Mouse (Mus musculus) adrenal gland, adult (tissue): ENCODE data around the gene Grid1.

ENCODE experiments used
- DNase-seq, 2 experiments: peaks; one replicate each; pipeline ENCODE4 v3.0.0; 2022 to 2023; ENCODE audit warnings: low spot score in 1 of 2; ENCODE audit not compliant: inconsistent age in 2 of 2

Grid1 gene

DNA sequence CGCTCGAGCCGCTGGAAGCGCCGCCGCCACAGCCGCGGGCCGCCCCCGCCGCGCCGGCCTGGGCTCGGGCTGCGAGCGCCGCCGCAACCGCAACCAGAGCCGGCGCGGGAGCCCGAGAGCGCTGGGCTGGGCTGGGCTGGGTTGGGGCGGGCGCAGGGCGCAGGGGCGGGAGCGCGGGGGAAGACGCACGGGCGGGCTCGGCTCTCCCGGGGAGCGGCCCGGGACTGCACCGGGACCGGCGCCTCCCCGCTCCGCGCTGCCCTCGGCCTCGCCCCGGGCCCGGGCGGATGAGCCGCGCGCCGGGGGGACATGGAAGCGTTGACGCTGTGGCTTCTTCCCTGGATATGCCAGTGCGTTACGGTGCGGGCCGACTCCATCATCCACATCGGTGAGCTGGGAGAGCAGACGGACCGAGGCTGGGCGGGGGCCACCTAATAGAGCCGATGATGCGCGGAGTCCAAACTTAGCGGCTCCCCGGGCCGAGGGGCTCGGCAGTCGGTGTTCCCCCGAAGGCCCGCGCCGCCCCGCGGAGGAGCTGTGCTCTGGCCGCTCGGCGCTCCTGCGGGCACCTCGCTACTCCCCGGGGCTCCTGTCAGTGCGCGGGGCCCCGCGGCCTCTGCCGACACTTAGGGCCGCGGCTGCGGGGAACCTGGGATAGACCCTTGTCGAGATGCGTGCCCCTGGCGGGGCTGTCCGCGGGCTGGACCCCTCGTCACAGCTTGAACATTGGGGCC is at the start of gene Grid1:
Grid1 (plus strand) TSS at position 190 of the 734 bp plus-strand sequence.
- peak; percentile 13 to 73 for DNase-seq

DNA sequence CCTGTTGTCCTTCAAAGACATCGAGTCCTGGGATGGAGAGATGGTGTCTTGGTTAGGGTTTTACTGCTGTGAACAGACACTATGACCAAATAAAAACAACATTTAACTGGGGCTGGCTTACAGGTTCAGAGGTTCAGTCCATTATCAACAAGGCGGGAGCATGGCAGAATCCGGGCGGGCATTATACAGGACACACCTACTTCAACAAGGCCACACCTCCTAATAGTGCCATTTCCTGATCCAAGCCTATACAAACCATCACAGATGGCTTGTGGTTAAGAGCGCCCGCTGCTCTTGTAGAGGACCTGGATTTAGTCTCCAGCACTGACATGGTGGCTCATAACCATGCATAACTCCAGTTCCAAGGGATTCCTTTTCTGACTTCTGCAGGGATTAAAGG is 49.4 kb upstream of the Grid1 start:
- DNase-seq, result no peak

DNA sequence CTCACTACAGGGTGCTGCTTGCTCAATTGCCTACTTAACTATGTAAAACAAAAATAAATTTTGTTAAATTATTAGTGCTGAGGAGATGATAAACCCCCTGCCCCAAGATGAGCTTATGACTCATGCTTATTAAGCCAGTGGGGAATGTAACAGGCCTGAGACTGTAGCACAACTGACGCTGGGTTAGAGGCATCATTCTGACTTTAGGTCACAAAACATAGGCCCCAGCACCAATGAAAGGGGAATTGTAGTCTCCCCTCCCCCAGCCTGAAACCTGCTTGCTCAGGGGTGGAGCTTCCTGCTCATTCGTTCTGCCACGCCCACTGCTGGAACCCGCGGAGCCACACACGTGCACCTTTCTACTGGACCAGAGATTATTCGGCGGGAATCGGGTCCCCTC is 48.3 kb upstream of the Grid1 start:
- no peak for DNase-seq

DNA sequence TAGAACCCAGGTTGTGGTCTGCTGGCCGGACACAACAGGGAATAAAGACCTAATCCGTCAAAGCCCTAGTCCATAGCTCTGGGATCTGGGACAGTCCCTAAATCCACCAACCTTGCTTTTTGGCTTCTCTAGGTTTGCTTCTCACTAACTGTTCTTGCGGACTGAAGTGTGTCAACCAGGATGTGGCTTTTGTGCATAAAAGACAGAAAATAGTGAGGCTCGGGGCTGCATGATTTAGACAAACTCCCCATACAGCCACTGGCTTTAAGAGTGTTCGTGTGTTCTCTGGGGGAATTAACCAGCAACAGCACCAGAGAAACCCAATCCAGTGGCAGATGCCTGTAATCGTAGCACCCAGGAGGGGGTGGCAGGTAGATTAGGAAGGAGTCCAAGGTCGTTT is 47.8 kb upstream of the Grid1 start:
- no peak for DNase-seq

DNA sequence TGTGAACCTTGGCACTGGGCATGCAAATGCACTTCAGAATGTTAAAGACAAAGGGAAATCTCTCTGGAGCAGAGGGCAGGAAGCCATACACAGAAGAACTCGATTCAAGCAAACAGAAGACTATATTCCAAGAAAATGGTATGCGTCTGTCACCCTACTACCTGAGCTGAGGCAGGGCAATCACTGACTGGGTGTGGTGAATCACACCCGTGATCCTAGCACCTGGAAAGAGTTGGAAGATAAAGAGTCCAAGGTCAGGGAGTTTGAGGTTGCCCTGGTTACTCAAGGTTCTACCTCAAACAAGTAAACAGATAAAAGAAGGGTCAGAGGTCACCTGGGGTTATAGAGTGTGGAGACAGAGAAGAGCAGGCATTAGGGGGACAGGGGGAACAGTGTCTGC is 46.2 kb upstream of the Grid1 start:
- DNase-seq, result no peak

DNA sequence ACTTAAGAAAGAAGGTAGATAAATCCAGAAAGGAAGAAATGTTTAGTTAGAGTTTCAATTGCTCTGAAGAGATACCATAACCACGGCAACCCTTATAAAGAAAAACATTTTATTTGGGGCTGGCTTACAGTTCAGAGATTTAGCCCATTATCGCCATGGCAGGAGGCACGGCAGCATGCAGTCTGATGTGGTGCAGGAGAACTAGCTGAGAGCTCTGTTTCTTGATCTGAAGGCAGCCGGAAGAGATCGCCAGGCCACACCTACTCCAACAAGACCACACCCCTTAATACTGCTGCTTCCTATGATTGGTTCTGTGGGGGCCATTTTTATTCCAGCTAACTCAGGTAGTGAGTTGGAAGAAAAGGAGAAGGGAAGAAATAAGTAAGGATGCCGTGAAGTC is 45.7 kb upstream of the Grid1 start:
- no peak for DNase-seq

DNA sequence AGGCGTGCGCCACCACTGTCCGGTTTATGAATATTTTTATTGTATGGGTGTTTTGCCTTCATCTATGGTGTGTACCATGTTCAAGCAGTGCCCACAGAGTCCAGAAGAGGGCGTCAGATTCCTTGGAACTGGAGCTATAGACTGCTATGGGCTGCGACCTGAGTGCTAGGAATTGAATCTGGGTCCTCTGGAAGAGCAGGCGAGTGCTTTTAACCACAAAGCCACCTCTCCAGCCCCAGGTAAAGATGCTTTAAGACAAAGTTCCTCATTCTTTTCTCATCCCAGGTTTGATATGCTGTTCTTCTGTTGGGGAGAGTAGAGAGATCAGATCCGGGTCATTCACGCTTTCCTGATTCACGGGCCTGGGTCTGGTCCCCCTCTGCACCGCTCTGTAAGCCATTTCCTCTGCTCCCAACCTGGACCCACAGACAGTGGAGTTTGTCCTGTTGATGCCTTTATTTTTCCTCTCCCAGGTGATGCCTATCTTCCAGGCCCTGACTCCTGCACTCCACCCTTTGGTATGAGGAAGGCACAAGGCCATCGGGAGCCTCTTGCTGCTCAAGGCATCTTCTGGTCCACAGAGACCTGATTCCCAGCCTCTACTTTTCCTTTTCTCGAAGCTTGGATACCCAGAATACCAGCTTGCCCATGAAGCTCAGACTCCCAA is 43.1 kb upstream of the Grid1 start:
- DNase-seq, result no peak

DNA sequence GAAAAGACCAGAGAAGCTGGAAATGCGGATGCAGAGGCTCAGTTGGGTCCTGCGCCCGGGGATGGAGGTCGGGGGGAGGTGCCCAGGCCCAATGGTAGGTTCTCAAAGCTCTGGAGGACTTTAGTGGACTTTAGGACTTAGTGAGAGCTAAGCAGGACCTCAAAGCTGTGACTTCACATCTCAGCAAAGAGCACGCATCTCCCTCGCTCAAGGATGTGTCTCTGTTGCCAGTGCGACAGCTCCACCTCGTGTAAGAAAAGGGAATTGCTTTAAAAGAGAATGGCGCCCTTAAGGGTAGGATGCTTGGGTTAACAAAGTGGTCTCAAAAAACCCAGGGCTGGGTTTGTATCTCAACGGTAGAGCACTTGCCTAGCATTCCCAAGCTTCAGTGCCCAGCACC is 42.1 kb upstream of the Grid1 start:
- peak; percentile 44 to 81 for DNase-seq

DNA sequence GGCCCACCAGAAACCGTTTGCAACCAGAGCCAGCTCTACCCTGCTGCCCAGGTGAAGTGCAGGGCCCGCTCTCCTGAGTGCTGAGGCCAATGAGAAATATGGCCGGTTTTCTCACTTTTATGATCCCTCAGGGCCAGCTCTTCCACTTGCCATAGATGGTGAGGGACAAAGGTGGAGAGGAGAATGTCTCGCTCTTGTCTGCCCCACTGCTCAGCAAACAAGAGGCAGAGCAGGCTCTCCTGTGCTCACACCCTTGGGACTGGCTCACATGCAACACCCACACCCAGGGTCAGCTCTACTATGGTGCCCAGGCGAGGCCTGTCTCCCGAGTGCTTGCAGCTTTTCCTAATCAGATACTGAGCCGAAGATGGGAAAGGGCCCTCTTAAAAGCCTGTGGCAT is 41.1 kb upstream of the Grid1 start:
- no peak for DNase-seq

DNA sequence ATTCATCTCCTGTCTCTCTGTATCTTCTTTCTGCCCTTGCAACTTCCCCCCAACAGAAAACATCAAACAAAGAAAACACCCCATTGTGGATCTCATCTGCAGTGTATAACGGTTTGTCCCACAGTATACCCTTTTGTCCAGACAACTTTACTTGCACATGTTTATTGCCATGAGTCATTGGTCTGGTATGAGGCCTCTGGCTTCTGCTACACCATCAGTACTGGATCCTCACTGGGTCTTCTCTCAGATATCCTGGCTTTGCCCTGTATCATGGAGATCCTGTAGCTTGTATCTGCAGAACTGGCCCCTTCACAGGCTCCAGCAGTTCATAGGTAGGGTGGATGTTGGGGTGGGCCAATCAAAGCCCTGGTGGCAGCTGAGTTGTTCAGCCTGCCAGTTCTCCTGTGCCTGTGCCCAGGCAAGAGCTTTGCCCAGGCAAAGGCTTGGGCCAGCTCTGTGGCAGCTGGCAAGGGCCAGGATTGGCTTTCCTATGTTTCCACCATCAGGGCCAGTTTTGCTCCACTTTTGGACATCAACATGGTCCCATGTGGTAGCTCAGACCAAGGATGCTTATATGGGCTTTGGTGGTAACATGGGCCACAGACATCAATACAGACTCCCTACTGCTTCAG is 26.4 kb upstream of the Grid1 start:
- DNase-seq, result no peak

DNA sequence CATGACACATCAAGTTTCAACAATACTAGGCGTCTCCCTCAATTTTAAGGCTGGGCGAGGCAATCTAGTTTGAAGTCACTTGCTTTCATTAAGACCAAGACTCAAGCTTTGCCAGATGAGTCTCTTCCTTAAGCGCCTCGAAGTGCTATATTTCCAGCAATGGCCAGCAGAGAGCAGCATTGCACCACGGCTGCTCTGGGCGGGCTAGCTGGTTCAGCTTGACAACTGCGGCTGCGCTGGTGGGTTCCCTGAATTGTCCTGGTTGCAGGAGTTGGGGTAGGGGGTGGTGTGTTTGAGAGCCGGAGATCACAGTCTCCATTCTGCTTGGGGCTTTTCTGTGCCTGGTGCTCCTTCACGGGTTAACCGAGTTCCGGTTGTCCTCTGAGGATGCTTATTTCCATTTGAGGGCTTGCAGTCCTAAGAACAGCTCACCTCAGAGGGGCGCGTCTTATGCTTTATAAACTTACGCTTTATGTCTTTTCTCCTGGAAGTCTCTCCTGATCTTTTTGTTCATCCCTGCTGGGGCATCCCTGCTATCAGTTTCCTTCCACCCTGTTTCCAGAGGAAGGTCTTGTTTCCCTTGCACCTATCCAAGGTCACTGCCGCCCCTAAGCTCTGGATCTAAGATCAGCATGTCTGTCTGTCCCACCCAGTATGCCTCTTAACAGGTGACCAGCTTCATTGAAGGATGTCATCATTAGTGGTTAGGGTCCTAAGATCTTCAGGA is 9.0 kb upstream of the Grid1 start:
- peak; percentile 57 to 87 for DNase-seq

DNA sequence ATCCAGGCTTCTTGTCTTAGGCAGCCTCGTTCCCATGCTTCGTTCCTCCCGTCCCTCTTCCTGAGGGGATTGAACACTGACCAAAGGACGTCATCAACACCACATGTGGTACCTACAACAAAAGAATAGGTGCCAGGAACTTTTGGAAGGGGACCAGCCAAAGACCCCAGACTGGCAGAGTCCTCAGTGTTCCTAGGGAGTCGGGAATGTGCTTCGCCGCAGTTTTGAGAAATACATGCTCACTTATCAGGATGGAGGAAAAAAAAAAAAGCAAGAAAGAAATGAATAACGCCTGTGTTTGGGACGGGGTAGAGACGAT is 8.5 kb upstream of the Grid1 start:
- no peak for DNase-seq

DNA sequence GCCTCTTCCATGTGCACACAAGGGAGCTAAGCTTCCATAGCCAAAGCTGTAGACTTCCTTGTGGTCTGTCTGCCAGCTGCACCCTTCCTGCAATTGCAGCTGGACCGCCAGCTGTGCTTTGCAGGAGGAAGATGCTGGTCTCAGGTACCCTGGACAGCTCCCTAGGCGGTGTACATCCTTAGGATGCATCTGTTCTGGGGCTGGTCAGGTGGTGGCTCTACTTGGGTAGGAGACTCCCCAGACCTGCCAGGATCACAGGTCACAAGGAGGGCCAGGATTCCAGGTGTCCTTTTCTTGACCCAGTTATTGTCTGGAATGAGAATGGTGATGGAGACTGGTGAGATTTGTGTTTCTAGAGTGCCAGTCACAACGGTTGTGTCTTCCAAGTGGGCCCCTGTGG is 3.6 kb upstream of the Grid1 start:
- peak in 1 of 2 experiments; percentile 46 for DNase-seq

DNA sequence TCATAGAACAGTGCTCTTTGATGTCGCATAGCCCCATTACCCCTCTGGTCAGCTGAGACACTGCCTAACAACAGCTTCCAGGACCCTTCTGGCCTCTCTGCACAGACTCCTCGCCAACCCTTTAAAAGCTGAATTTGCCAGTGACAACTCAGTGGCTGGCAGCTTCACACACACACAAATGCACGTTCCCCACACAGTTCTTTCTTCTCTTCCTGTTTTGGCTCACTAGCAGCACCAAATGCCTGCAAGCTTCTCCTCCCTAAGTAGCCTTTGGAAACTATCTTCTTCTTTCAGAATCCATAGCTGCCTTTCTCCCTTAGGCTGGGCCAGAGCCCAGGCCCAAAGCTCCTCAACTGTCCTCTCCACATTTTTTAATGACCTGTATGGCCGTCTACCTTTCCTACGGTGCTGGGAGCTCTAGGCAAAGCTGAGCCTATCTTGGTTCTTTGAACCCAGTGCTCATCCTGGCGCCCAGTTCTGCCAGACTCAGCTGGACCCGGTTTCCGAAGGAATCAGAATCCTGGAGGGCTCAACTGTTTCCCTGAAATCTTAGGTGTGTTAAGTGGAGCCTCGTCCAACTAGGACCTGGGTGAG is 1.4 kb upstream of the Grid1 start:
- DNase-seq, result peak in 1 of 2 experiments; percentile 18

DNA sequence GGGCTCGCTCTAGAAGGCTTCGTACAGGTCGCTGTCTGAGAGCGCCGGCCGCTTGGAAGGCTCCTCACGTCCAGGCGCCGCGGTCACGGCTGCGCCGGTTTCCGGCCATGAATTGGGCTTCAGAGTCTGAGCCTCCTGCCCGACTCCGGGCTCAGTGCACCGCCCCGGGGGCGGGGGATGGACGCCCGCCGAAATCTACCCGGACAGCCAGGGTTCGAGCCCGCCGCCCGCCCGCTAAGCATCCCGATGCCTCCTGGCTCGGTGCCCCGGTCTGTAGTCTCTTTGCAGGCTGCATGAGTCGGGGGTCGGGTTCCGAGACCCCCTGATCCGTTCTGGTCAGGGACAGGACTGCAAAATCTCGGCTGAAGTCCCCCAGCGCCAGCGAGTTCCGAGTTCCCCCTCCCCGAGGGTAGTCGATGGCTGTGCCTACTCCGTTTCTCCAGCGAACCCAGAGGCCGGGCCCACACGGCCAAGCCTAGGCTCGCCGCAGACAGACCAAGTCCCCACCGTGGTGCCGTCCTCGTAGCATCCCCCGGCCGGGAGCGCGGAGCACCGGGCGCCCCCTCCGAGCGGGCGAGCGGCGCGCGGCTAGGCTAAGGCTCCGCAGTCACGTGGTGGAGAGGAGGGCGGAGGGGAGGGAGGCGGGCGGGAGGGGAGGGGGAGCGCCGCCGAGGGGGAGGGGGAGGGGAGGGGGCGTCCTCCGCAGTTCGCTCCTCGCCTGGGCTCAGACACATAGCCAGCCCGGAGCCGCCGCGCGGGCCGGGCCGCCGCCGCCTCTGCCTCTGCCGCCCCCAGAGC is 588 bp upstream of the Grid1 start:
- peak in 1 of 2 experiments; percentile 44 for DNase-seq

DNA sequence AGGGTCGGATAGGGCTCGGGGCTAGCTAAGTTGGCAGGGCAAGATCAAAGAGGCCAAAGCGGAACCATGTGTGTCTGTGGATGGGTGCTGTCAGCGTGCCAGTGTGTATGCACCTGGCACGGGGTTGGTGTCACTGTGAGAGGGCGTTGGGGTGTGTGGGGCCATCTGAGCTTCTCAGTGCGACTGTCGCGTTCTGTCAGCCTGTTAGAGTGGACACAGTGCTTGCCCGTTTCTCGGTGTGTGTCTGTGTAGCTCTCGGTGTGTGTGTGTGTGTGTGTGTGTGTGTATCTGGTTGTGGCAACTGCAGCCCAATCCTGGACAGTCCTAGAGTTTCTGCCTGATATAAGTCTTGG is 721 bp downstream of the Grid1 start:
- DNase-seq, result no peak

DNA sequence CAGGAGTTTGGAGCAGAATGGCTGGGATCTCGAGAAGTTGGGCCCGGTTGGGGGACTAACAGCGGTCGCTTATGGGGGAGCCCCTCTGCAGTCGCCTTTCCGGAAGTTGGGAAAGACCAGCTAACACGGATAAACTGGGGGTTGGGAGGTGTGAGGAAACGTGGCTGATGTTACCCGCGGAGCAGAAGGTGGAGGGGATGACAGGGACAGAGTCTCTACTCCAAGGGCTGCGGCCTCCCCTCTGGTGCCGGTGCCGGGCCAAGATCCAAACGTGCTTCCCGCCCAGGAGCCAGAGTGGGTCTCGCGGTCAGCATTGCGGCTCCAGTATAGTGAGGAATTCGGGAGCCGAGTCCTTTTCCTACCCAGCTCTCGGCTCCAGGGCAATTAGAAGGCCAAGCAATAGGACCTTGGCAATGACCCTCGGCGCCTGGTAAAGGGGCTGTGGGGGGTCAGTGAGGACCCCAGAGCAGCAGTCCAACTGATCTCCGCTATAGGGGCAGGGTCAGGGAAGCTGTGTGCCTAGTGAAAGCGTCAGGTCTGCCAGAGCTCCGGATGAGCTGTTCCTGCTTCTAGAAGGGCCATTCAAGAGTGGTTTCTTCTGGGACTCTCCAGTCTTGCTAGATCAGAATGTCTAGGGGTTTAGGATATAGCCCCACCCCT is 1.4 kb downstream of the Grid1 start:
- peak in 1 of 2 experiments; percentile 28 for DNase-seq

DNA sequence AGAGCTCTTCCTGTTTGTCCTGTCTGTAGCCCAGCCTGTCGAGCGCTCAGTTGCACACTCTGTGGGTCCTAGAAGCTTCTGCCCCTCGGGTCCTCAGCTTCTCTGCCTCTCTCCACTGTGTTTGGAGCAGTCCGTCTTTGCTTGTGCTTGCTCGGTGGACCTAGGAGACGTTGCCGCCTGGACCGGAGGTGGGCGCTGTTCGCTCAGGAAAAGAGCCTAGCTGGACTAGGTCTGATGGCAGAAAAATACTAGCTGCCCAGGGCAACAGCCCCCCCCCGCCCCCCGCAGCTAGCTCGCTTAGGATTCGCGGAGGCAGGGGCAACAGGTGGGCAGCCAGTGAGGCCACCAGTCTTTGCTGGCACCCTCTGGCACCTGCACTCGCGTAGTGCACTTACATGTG is 3.2 kb downstream of the Grid1 start:
- peak; percentile 29 to 74 for DNase-seq

DNA sequence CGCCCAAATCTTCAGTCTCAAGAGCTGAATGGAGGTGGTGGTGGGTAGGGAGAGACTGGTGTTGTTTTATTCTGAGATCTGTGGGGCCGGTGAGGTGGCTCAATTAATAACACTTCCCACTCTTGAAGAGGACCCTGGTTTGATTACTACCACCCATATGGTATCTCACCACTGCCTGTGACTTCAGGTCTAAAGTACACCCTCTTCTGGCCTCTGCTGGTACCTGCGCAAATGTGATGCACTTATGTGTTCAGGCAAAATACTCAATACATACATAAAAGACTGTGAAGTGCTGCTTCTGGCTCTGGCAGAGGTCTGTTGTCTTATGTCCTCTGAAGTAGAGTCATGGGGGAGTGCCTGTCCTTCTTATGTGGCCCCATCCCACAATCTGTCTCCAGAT is 4.3 kb downstream of the Grid1 start:
- no peak for DNase-seq

DNA sequence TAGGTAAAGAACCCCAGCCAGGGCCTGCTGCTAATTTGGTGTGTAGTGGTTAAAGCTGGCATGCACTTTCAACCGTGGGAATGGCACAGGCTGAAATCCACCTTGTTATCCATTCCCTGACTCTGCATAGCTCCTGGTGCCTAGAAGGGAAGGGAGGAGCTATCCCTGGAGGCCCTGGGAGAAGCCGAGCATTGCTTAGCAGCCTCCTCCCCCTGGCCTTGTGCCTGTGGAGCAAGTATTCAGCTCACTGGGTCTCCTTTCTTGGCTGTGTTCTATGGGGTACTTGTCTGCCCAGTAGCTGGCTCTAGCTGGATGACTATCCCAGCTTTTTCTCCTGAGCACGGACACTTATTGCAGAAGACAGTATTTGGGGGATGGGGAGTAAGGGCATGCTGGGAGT is 6.0 kb downstream of the Grid1 start:
- peak in 1 of 2 experiments; percentile 37 for DNase-seq
